Mouse (Mus musculus) intestine, postnatal 0 days (tissue): Measurements from ENCODE around the gene Slc25a10. TPM values are rescaled to one million over a fixed set of nuclear protein-coding genes. Genes with fewer than 3 reads are reported as not detected.

ENCODE experiments used
- ATAC-seq: fragments of 200-750 bp; cut with Nextera tagmentation; 2 replicates; pipeline ENCODE4 v1.8.0; 2017; ENCODE audit warnings: mild to moderate bottlenecking, moderate TSS enrichment, moderate library complexity
- H3K27ac ChIP-seq: fragments of 300-500 bp; sonication (generic); 2 replicates; pipeline ENCODE4 v1.5.1; 2014; ENCODE audit warnings: mild to moderate bottlenecking, low read depth, low read length, moderate library complexity
- H3K27me3 ChIP-seq: fragments of 300-500 bp; sonication (generic); replicated peaks from 2 replicates; pipeline ENCODE4 v1.6.1; 2014; ENCODE audit warnings: low read length, mixed read lengths; ENCODE audit not compliant: control insufficient read depth, insufficient read depth
- H3K36me3 ChIP-seq: fragments of 300-500 bp; sonication (generic); 2 replicates; pipeline ENCODE4 v1.6.1; 2014; ENCODE audit warnings: mild to moderate bottlenecking, moderate library complexity; ENCODE audit not compliant: control insufficient read depth, insufficient read depth
- H3K4me1 ChIP-seq: fragments of 300-500 bp; sonication (generic); replicated peaks from 2 replicates; pipeline ENCODE4 v1.6.1; 2014; ENCODE audit warnings: antibody characterized with exemption, low read length, mixed read lengths; ENCODE audit not compliant: control insufficient read depth, insufficient read depth
- H3K4me2 ChIP-seq: fragments of 300-500 bp; sonication (generic); replicated peaks from 2 replicates; pipeline ENCODE4 v1.6.1; 2014; ENCODE audit warnings: low read depth, mild to moderate bottlenecking, moderate library complexity
- H3K4me3 ChIP-seq: fragments of 300-500 bp; sonication (generic); 2 replicates; pipeline ENCODE4 v1.5.1; 2014; ENCODE audit warnings: low read depth, low read length
- H3K9ac ChIP-seq: fragments of 300-500 bp; sonication (generic); 2 replicates; pipeline ENCODE4 v1.6.1; 2014; ENCODE audit warnings: mild to moderate bottlenecking, low read depth, low read length
- H3K9me3 ChIP-seq: fragments of 300-500 bp; sonication (generic); 2 replicates; pipeline ENCODE4 v1.6.1; 2016; ENCODE audit warnings: mixed run types; ENCODE audit not compliant: control insufficient read depth
- CTCF ChIP-seq: sonication (generic); IDR thresholded peaks from 2 replicates; pipeline ENCODE4 v1.5.1; 2016; ENCODE audit warnings: low read depth, mild to moderate bottlenecking, control low read depth, antibody characterized with exemption, moderate library complexity
- WGBS: fragments of 180-500 bp; shearing (Covaris S2); extraction: QIAGEN DNeasy Blood & Tissue Kit; methylation state at CpG from one replicate; pipeline ENCODE4 v1.1.7; 2014; 5-methylcytosine and 5-hydroxymethylcytosine counted together
- polyA plus RNA-seq: library from polyadenylated mRNA; unstranded; fragments of >200 nt; fragmentation: Nextera tagmentation; extraction: Ambion mirVana; gene quantifications from 2 replicates; pipeline ENCODE4 v1.2.1, GENCODE M21; 2015

Slc25a10 gene
- polyA plus RNA-seq, 1 experiment from 2014 or later: 139 TPM

GRCm38 (mm10) chr11:120498226-120498625, 6.6 kb downstream of the Slc25a10 start:
- WGBS: 93% methylated on average over 12 of the region's 12 CpGs

GRCm38 (mm10) chr11:120498891-120499290, 7.3 kb downstream of the Slc25a10 start:
- Histone ChIP-seq H3K27ac (no peak overlapping the region), H3K27me3 (no peaks in the 10 kb centered on the region), H3K4me3 (no peak overlapping the region), H3K4me1 (0 out of 2 replicates have a peak, but pooled peaks cover 7% of the 10 kb centered on the region), H3K4me2 (no peak overlapping the region), H3K9ac (no peak overlapping the region), H3K9me3 (no peaks in the 10 kb centered on the region), H3K36me3 (peaks cover 51% of the 10 kb centered on the region)
- no peak for TF ChIP-seq CTCF
- no peak for ATAC-seq
- WGBS: 86% methylated on average over 5 of the region's 5 CpGs

More at GRCm38 (mm10) chr11:120498226-120498625, 6.6 kb downstream of the Slc25a10 start:
- peaks cover 51% of the 10 kb centered on the region for H3K36me3 ChIP-seq
- H3K27ac ChIP-seq: no peak overlapping the region
- H3K4me2 ChIP-seq: no peak overlapping the region
- 0 out of 2 replicates have a peak, but pooled peaks cover 7% of the 10 kb centered on the region for H3K4me1 ChIP-seq
- H3K4me3 ChIP-seq: no peak overlapping the region
- ATAC-seq: no peak
- TF ChIP-seq CTCF: no peak
- H3K27me3 ChIP-seq: no peaks in the 10 kb centered on the region
- H3K9ac ChIP-seq: no peak overlapping the region
- H3K9me3 ChIP-seq: no peaks in the 10 kb centered on the region

GRCm38 (mm10) chr11:120499894-120500293, 8.3 kb downstream of the Slc25a10 start:
- H3K36me3 ChIP-seq: peaks cover 41% of the 10 kb centered on the region
- TF ChIP-seq CTCF: no peak
- 0 out of 2 replicates have a peak, but pooled peaks cover 2% of the 10 kb centered on the region for H3K4me1 ChIP-seq
- 0 out of 2 replicates have a peak overlapping the region, but pooled peaks have one; percentile 32 for H3K4me2 ChIP-seq
- H3K9me3 ChIP-seq: no peaks in the 10 kb centered on the region
- no peaks in the 10 kb centered on the region for H3K27me3 ChIP-seq
- WGBS: 62% methylated on average over 6 of the region's 6 CpGs
- no peak overlapping the region for H3K27ac ChIP-seq
- no peak overlapping the region for H3K4me3 ChIP-seq
- no peak overlapping the region for H3K9ac ChIP-seq
- 0 out of 2 replicates have a peak, but pooled peaks have one; percentile 14 for ATAC-seq

- H3K9ac ChIP-seq: no peak overlapping the region
- ATAC-seq: peak; percentile 73
- H3K4me2 ChIP-seq: 0 out of 2 replicates have a peak overlapping the region, but pooled peaks have one; percentile 32
- no peak for TF ChIP-seq CTCF
- H3K4me1 ChIP-seq: 0 out of 2 replicates have a peak, but pooled peaks cover 2% of the 10 kb centered on the region
- H3K27ac ChIP-seq: no peak overlapping the region
- peaks cover 36% of the 10 kb centered on the region; the same call in 1 of the 2 replicates for H3K36me3 ChIP-seq
- no peak overlapping the region for H3K4me3 ChIP-seq
- no peaks in the 10 kb centered on the region for H3K27me3 ChIP-seq
- no peaks in the 10 kb centered on the region for H3K9me3 ChIP-seq
- 4% methylated on average over 3 of the region's 3 CpGs for WGBS
These were observed 8.7 kb downstream of the Slc25a10 start for GRCm38 (mm10) chr11:120500357-120500756.

- H3K4me1 ChIP-seq: 0 out of 2 replicates have a peak, but pooled peaks cover 2% of the 10 kb centered on the region
- H3K27ac ChIP-seq: no peak overlapping the region
- TF ChIP-seq CTCF: no peak
- no peak overlapping the region for H3K4me2 ChIP-seq
- ATAC-seq: no peak
- no peaks in the 10 kb centered on the region for H3K27me3 ChIP-seq
- H3K9ac ChIP-seq: no peak overlapping the region
- whole genome bisulfite sequencing: 64% methylated on average over 6 of the region's 6 CpGs
- no peak overlapping the region for H3K4me3 ChIP-seq
- no peaks in the 10 kb centered on the region for H3K9me3 ChIP-seq
- H3K36me3 ChIP-seq: peaks cover 30% of the 10 kb centered on the region; the same call in 1 of the 2 replicates
These were observed 9.4 kb downstream of the Slc25a10 start for GRCm38 (mm10) chr11:120501018-120501417.

- H3K9ac ChIP-seq: no peak overlapping the region
- 0 out of 2 replicates have a peak, but pooled peaks cover 2% of the 10 kb centered on the region for H3K4me1 ChIP-seq
- no peak overlapping the region for H3K4me3 ChIP-seq
- H3K27me3 ChIP-seq: no peaks in the 10 kb centered on the region
- peaks cover 23% of the 10 kb centered on the region; the same call in 1 of the 2 replicates for H3K36me3 ChIP-seq
- no peaks in the 10 kb centered on the region for H3K9me3 ChIP-seq
- TF ChIP-seq CTCF: no peak
- H3K4me2 ChIP-seq: no peak overlapping the region
- WGBS: 81% methylated on average over 4 of the region's 4 CpGs
- ATAC-seq: no peak
- no peak overlapping the region for H3K27ac ChIP-seq
These were observed 10.1 kb downstream of the Slc25a10 start for GRCm38 (mm10) chr11:120501701-120502100.
